Mouse (Mus musculus): ENCODE data around the gene Cdc25a. TPM values are rescaled to one million over a fixed set of nuclear protein-coding genes. Genes with fewer than 3 reads are reported as not detected.

Gene Cdc25a
- polyA plus RNA-seq (2014; fragmentation: Illumina TruSeq; extraction: RNeasy Lipid Tissue Mini Kit (QIAGEN cat#74804); ENCODE audit: low read depth, low replicate concordance): 4.0 TPM

GRCm38 (mm10) chr9:109874797-109875691 is at the start of gene Cdc25a:
Cdc25a (plus strand) TSS chr9:109875579.

GRCm38 (mm10) chr9:109832391-109833087 is 42.8 kb upstream of the Cdc25a start, which contains the start of gene Nme6:
Nme6 (plus strand) TSS chr9:109832749.

GRCm38 (mm10) chr9:109849312-109849758 is 26.0 kb upstream of the Cdc25a start, which contains the start of gene Camp:
Camp (minus strand) TSS chr9:109849617.

GRCm38 (mm10) chr9:109931257-109932171 is 56.1 kb downstream of the Cdc25a start, which contains the start of gene Map4:
Map4 (plus strand) TSS chr9:109931460.

Other genes with a start within 250 kb of the Cdc25a start
- not detected for gene Fbxw24, start 249.5 kb upstream of the Cdc25a start, polyA plus RNA-seq (2014; fragmentation: Illumina TruSeq; extraction: RNeasy Lipid Tissue Mini Kit (QIAGEN cat#74804); ENCODE audit: low read depth, low replicate concordance)
- not detected for gene Fbxw25, start 210.9 kb upstream of the Cdc25a start, polyA plus RNA-seq (2014; fragmentation: Illumina TruSeq; extraction: RNeasy Lipid Tissue Mini Kit (QIAGEN cat#74804); ENCODE audit: low read depth, low replicate concordance)
- gene Fbxw18, start 172.9 kb upstream of the Cdc25a start, polyA plus RNA-seq (2014; fragmentation: Illumina TruSeq; extraction: RNeasy Lipid Tissue Mini Kit (QIAGEN cat#74804); ENCODE audit: low read depth, low replicate concordance): not detected
- not detected for gene Fbxw26, start 129.5 kb upstream of the Cdc25a start, polyA plus RNA-seq (2014; fragmentation: Illumina TruSeq; extraction: RNeasy Lipid Tissue Mini Kit (QIAGEN cat#74804); ENCODE audit: low read depth, low replicate concordance)
- not detected for gene Fbxw27, start 84.9 kb upstream of the Cdc25a start, polyA plus RNA-seq (2014; fragmentation: Illumina TruSeq; extraction: RNeasy Lipid Tissue Mini Kit (QIAGEN cat#74804); ENCODE audit: low read depth, low replicate concordance)
- gene Spink8, start 63.3 kb upstream of the Cdc25a start, polyA plus RNA-seq (2014; fragmentation: Illumina TruSeq; extraction: RNeasy Lipid Tissue Mini Kit (QIAGEN cat#74804); ENCODE audit: low read depth, low replicate concordance): not detected
- gene Nme6, start 42.8 kb upstream of the Cdc25a start, polyA plus RNA-seq (2014; fragmentation: Illumina TruSeq; extraction: RNeasy Lipid Tissue Mini Kit (QIAGEN cat#74804); ENCODE audit: low read depth, low replicate concordance): 30.3 TPM
- gene Camp, start 26.0 kb upstream of the Cdc25a start, polyA plus RNA-seq (2014; fragmentation: Illumina TruSeq; extraction: RNeasy Lipid Tissue Mini Kit (QIAGEN cat#74804); ENCODE audit: low read depth, low replicate concordance): not detected
- gene Map4, start 55.9 kb downstream of the Cdc25a start, polyA plus RNA-seq (2014; fragmentation: Illumina TruSeq; extraction: RNeasy Lipid Tissue Mini Kit (QIAGEN cat#74804); ENCODE audit: low read depth, low replicate concordance): 202 TPM
- gene Smarcc1, start 242.1 kb downstream of the Cdc25a start, polyA plus RNA-seq (2014; fragmentation: Illumina TruSeq; extraction: RNeasy Lipid Tissue Mini Kit (QIAGEN cat#74804); ENCODE audit: low read depth, low replicate concordance): 16.8 TPM
- 41.1 TPM for gene Dhx30, start 242.3 kb downstream of the Cdc25a start, polyA plus RNA-seq (2014; fragmentation: Illumina TruSeq; extraction: RNeasy Lipid Tissue Mini Kit (QIAGEN cat#74804); ENCODE audit: low read depth, low replicate concordance)